Mouse (Mus musculus): ENCODE measurements around the gene Mgat3.

DNA sequence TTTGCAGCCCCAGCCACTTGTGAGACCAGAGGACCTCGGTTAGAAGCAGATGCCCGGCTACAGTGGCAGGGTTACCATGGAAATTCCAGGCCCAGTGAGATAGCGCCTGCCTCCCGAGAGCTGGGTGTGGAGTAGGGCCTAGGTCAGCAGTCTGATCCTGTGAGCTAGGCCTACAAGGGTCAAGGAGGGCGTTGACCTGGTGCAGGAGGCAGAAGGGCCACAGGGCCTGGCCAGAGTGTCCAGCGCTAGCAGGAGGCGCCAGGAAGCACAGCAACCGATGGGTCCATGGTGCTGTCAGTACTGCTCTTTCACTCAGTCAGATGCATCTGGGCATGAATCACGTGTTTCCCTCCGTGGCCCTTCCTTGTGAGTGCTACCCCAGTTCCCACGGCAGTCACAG is 19.8 kb upstream of the Mgat3 start:
- TF ChIP-seq EP300 (IDR thresholded peaks at IDR 0.05; ENCODE audit: insufficient read depth, low read depth, low read length) = no peak
- no peak for TF ChIP-seq CTCF (IDR thresholded peaks at IDR 0.05)
